Mouse (Mus musculus): ENCODE measurements around the gene Pafah1b2.

- TF ChIP-seq POLR2A (IDR thresholded peaks at IDR 0.05; ENCODE audit: control insufficient read depth, low read depth, low read length), result no peak
- TF ChIP-seq CTCF (IDR thresholded peaks at IDR 0.05; ENCODE audit: control insufficient read depth, insufficient read depth, insufficient replicate concordance, low read depth, low read length), result no peak
Observed at GRCm38 (mm10) chr9:45931958-45932357, 80.5 kb downstream of the Pafah1b2 start.
